Mouse (Mus musculus) thymus, adult 2 months (tissue): ENCODE data around the gene Hist1h1e.

Experiments used
- CTCF ChIP-seq: fragments of 200-500 bp; IDR thresholded peaks from 2 replicates; pipeline ENCODE4 v1.5.1; 2012; ENCODE audit warnings: mild to moderate bottlenecking, control low read depth, low read length, moderate library complexity, borderline replicate concordance; ENCODE audit not compliant: control insufficient read depth, poor library complexity, insufficient read depth; ENCODE audit errors: extremely low read depth
- POLR2A ChIP-seq: fragments of 200-500 bp; IDR thresholded peaks from 2 replicates; pipeline ENCODE4 v1.6.1; 2012; ENCODE audit warnings: mild to moderate bottlenecking, low read length, control low read depth, moderate library complexity; ENCODE audit not compliant: control insufficient read depth, poor library complexity, insufficient read depth; ENCODE audit errors: extremely low read depth

GRCm38 (mm10) chr13:23592614-23593013, 29.7 kb downstream of the Hist1h1e start:
- no peak for TF ChIP-seq POLR2A
- no peak for TF ChIP-seq CTCF
